In the genomic region with DNA sequence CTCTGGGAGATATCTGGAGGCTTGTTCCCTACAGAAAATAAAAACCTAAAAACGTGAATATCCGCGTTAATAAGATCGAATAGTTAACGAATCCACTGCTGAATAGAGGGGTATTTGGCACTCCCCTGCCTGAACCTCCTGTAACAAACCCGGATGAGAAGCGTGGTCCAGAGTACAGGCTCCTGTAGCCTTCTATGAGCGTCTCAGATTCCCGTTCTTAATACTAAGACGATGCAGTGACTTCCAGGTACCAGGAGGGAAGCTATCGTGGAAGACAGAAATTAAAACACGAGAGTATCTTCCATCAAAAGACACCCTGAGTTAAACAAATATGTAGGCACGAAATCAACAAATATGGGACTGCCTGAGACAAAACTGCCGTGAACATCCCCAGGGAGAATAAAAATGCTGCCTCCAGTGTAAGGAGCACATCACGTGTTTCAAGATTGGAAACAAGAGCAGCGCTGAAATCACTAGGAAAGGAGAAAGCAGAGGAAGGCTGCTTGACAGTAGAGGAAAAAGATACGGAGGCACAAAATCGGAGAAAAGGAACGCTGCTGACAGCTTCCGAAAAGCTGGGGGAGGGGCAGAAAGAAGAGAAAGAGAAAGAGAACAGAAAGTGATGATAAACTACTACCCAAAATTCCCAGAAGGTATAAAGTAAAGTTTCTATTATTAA, we compare ENCODE assay signal across 10 mouse cellular contexts.
DNase-seq lines count a peak whose midpoint lies in the region; ATAC-seq and TF ChIP-seq lines count a peak whose summit lies in the region.
"Had no signal": no experiment of that assay in that cellular context is flagged by ENCODE, and none has a peak within 500 bp of the region (broad histone marks: within the 10 kb centered on the region; RNA-seq: fewer than 3 reads in every experiment).

No protein-coding gene starts in this region.

- no peak overlapping the region for H3K27ac ChIP-seq in lung, embryonic 14.5 days (ENCODE audit: low read depth)
- H3K27ac ChIP-seq in intestine, embryonic 16.5 days (ENCODE audit: low read length) = no peak overlapping the region
- H3K27ac ChIP-seq: midbrain, embryonic 12.5 days had no signal

- peak overlapping the region; percentile 38 for H3K4me2 ChIP-seq in lung, embryonic 14.5 days
- H3K4me2 ChIP-seq in intestine, embryonic 16.5 days (ENCODE audit: low read depth, low read length) = peak overlapping the region; percentile 17; the same call in 1 of the 2 replicates
- H3K4me2 ChIP-seq: midbrain, embryonic 12.5 days had no signal

- no peak for TF ChIP-seq CTCF in lung, embryonic 14.5 days (IDR thresholded peaks at IDR 0.05; ENCODE audit: low read depth)

- H3K27me3 ChIP-seq in lung, embryonic 14.5 days (ENCODE audit: insufficient read depth, low read length) = no peaks in the 10 kb centered on the region
- no peaks in the 10 kb centered on the region for H3K27me3 ChIP-seq in intestine, embryonic 16.5 days (replicated peaks; ENCODE audit: control insufficient read depth, insufficient read depth, low read length)
- H3K27me3 ChIP-seq: midbrain, embryonic 12.5 days had no signal

- 71% methylated on average over 20 of the region's 20 CpGs for WGBS in lung, embryonic 14.5 days
- WGBS in intestine, embryonic 16.5 days = 74% methylated on average over 20 of the region's 20 CpGs

- no peaks in the 10 kb centered on the region for H3K4me1 ChIP-seq in lung, embryonic 14.5 days (ENCODE audit: insufficient read depth)
- no peaks in the 10 kb centered on the region for H3K4me1 ChIP-seq in intestine, embryonic 16.5 days (ENCODE audit: control insufficient read depth, insufficient read depth, low read length)
- H3K4me1 ChIP-seq: midbrain, embryonic 12.5 days had no signal

- no peaks in the 10 kb centered on the region for H3K36me3 ChIP-seq in lung, embryonic 14.5 days (ENCODE audit: insufficient read depth)
- H3K36me3 ChIP-seq in intestine, embryonic 16.5 days (ENCODE audit: control insufficient read depth, insufficient read depth, low read length) = no peaks in the 10 kb centered on the region
- H3K36me3 ChIP-seq: midbrain, embryonic 12.5 days had no signal

- H3K4me3 ChIP-seq in lung, embryonic 14.5 days (ENCODE audit: low read depth, low read length) = no peak overlapping the region
- H3K4me3 ChIP-seq in intestine, embryonic 16.5 days (ENCODE audit: low read length) = no peak overlapping the region
- H3K4me3 ChIP-seq: midbrain, embryonic 12.5 days had no signal

- peaks cover 5% of the 10 kb centered on the region; the same call in 1 of the 2 replicates for H3K9me3 ChIP-seq in lung, embryonic 14.5 days (ENCODE audit: low read depth, low read length)
- H3K9me3 ChIP-seq in intestine, embryonic 16.5 days (ENCODE audit: control insufficient read depth, low read length) = 0 out of 2 replicates have a peak, but pooled peaks cover 3% of the 10 kb centered on the region
- H3K9me3 ChIP-seq: midbrain, embryonic 12.5 days had no signal

- no peak for DNase-seq in frontal cortex, postnatal 25 days (ENCODE audit: low spot score in 2 of 2)
- no peak for DNase-seq in lung, embryonic 14.5 days
- DNase-seq in lung, postnatal 4 days = no peak
- peak; percentile 42 for DNase-seq in cerebellum, adult 9-10 months
- no peak for DNase-seq in spleen, adult 18-20 months
- no peak for DNase-seq in embryo, embryonic 10.5 days (ENCODE audit: low spot score)
- DNase-seq: gastrocnemius, postnatal 25 days had no signal

- peak; percentile 86 for ATAC-seq in frontal cortex, adult (ENCODE audit: low TSS enrichment)
- ATAC-seq in lung, embryonic 14.5 days (ENCODE audit: insufficient read depth) = peak; percentile 6; the same call in 1 of the 2 replicates
- ATAC-seq in intestine, embryonic 16.5 days = no peak

- no peak overlapping the region for H3K9ac ChIP-seq in lung, embryonic 14.5 days
- H3K9ac ChIP-seq in intestine, embryonic 16.5 days (ENCODE audit: low read depth, low read length) = no peak overlapping the region
- H3K9ac ChIP-seq: midbrain, embryonic 12.5 days had no signal
